In genomic region chr14:45483361-45483760, GRCm38 (mm10) we compare ENCODE assay signal across 1 mouse cellular context. TPM values are rescaled to one million over a fixed set of nuclear protein-coding genes. Genes with fewer than 3 reads are reported as not detected.
"Had no signal": no experiment of that assay in that cellular context is flagged by ENCODE, and none has a peak within 500 bp of the region (broad histone marks: within the 10 kb centered on the region; RNA-seq: fewer than 3 reads in every experiment).

No protein-coding gene starts in this region.

RNA-seq across cellular contexts. Expression of gene Fermt2, which starts 46.6 kb away (rescaled TPM):
- total RNA-seq: neutrophil, adult 5-6 weeks had no signal
